Mouse (Mus musculus) liver, adult 2 months (tissue): ENCODE data around the gene Arhgap44.

Source experiments
- CTCF ChIP-seq: fragments of 200-500 bp; IDR thresholded peaks from 2 replicates; pipeline ENCODE4 v1.5.1; 2011; ENCODE audit warnings: low read depth, low read length, control low read depth
- POLR2A ChIP-seq: fragments of 200-500 bp; IDR thresholded peaks from 2 replicates; pipeline ENCODE4 v1.6.1; 2011; ENCODE audit warnings: low read length, control low read depth; ENCODE audit not compliant: insufficient read depth; ENCODE audit errors: extremely low read depth

DNA sequence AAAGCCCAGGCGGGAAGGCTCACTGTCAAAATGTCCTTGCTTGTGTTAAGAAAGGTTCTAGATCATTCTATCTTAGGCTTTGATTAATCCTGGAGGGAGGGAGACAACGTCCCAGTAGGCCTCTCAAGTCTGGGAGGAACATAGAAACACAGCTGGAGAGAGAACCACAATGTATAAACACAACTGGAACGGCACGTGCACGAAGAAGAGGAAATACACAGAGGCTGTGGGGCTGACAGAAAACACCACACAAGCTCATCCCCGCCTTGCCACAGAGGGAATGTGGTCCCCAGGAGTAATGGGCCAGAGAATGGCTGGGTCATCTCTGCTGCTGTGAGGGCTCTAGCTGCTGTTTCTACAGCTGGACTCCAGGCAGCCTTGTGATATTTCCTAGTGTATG, 48.9 kb upstream of the Arhgap44 start:
- no peak for TF ChIP-seq CTCF
- no peak for TF ChIP-seq POLR2A
